Mouse (Mus musculus) naive thymus-derived CD4-positive, alpha-beta T cell, adult 5 months (primary cell): ENCODE data around the gene Mrpl57. TPM values are rescaled to one million over a fixed set of nuclear protein-coding genes. Genes with fewer than 3 reads are reported as not detected.

Source experiments
- polyA plus RNA-seq: library from polyadenylated mRNA; unstranded; fragments of 100-300 nt; shearing (Covaris generic); gene quantifications from one replicate; pipeline ENCODE4 v1.2.1, GENCODE M21; 2017

The Mrpl57 gene
- 78.4 TPM for polyA plus RNA-seq

GRCm38 (mm10) chr14:57825788-57826751, at the start of gene Mrpl57, which contains the start of gene Ska3:
Mrpl57 (plus strand) TSS chr14:57826234.
Ska3 (minus strand) TSS chr14:57826185.

GRCm38 (mm10) chr14:57797991-57798931, 27.8 kb upstream of the Mrpl57 start, which contains the start of gene Sap18:
Sap18 (plus strand) TSS chr14:57798180.

Other genes starting within 250 kb of the Mrpl57 start
- 46.1 TPM for gene Xpo4, start 160.8 kb upstream of the Mrpl57 start, polyA plus RNA-seq
- gene Gm49361, start 80.1 kb upstream of the Mrpl57 start, polyA plus RNA-seq, result not detected
- 79.3 TPM for gene Lats2, start 67.8 kb upstream of the Mrpl57 start, polyA plus RNA-seq
- 224 TPM for gene Sap18, start 28.1 kb upstream of the Mrpl57 start, polyA plus RNA-seq
- 0.65 TPM for gene Ska3, start within 50 bp of the Mrpl57 start, polyA plus RNA-seq
- gene Zdhhc20, start 64.0 kb downstream of the Mrpl57 start, polyA plus RNA-seq, result 164 TPM
- 65.9 TPM for gene Micu2, start 173.0 kb downstream of the Mrpl57 start, polyA plus RNA-seq
- gene Fgf9, start 244.3 kb downstream of the Mrpl57 start, polyA plus RNA-seq, result 0.21 TPM